Mouse (Mus musculus): ENCODE data around the gene Zfyve21.

Gene Zfyve21

GRCm38 (mm10) chr12:111813766-111814617 lies at the start of gene Zfyve21, which contains the start of gene Xrcc3:
Zfyve21 (plus strand) TSS chr12:111814170.
Xrcc3 (minus strand) TSS chr12:111813873.
- peak; percentile 95 for DNase-seq (ENCODE audit: low spot score)

- DNase-seq (ENCODE audit: low spot score), result no peak
Observed at GRCm38 (mm10) chr12:111766313-111767236, 47.4 kb upstream of the Zfyve21 start.

- no peak for DNase-seq (ENCODE audit: low spot score)
Observed at GRCm38 (mm10) chr12:111768322-111768928, 45.5 kb upstream of the Zfyve21 start.

GRCm38 (mm10) chr12:111769306-111769705 lies 44.7 kb upstream of the Zfyve21 start:
- no peak for DNase-seq (ENCODE audit: low spot score)

- no peak for DNase-seq (ENCODE audit: low spot score)
Observed at GRCm38 (mm10) chr12:111769816-111770577, 44.0 kb upstream of the Zfyve21 start.

GRCm38 (mm10) chr12:111770651-111771050 lies 43.3 kb upstream of the Zfyve21 start:
- DNase-seq (ENCODE audit: low spot score), result no peak

- DNase-seq (ENCODE audit: low spot score), result no peak
Observed at GRCm38 (mm10) chr12:111774156-111774555, 39.8 kb upstream of the Zfyve21 start.

GRCm38 (mm10) chr12:111774845-111775244 lies 39.1 kb upstream of the Zfyve21 start:
- DNase-seq (ENCODE audit: low spot score), result no peak

GRCm38 (mm10) chr12:111777919-111778318 lies 36.1 kb upstream of the Zfyve21 start:
- no peak for DNase-seq (ENCODE audit: low spot score)

- DNase-seq (ENCODE audit: low spot score), result no peak
Observed at GRCm38 (mm10) chr12:111779544-111779943, 34.4 kb upstream of the Zfyve21 start.

- no peak for DNase-seq (ENCODE audit: low spot score)
Observed at GRCm38 (mm10) chr12:111785174-111785573, 28.8 kb upstream of the Zfyve21 start.

- no peak for DNase-seq (ENCODE audit: low spot score)
Observed at GRCm38 (mm10) chr12:111787015-111787414, 27.0 kb upstream of the Zfyve21 start.

- no peak for DNase-seq (ENCODE audit: low spot score)
Observed at GRCm38 (mm10) chr12:111790090-111790489, 23.9 kb upstream of the Zfyve21 start.

- DNase-seq (ENCODE audit: low spot score), result no peak
Observed at GRCm38 (mm10) chr12:111790631-111791030, 23.3 kb upstream of the Zfyve21 start.

- DNase-seq (ENCODE audit: low spot score), result no peak
Observed at GRCm38 (mm10) chr12:111791474-111792104, 22.4 kb upstream of the Zfyve21 start.

GRCm38 (mm10) chr12:111794102-111794501 lies 19.9 kb upstream of the Zfyve21 start:
- DNase-seq (ENCODE audit: low spot score), result no peak

- DNase-seq (ENCODE audit: low spot score), result no peak
Observed at GRCm38 (mm10) chr12:111794526-111795179, 19.3 kb upstream of the Zfyve21 start.

- no peak for DNase-seq (ENCODE audit: low spot score)
Observed at GRCm38 (mm10) chr12:111795180-111795895, 18.6 kb upstream of the Zfyve21 start.

- DNase-seq (ENCODE audit: low spot score), result no peak
Observed at GRCm38 (mm10) chr12:111797251-111797650, 16.7 kb upstream of the Zfyve21 start.

GRCm38 (mm10) chr12:111798493-111798892 lies 15.5 kb upstream of the Zfyve21 start:
- DNase-seq (ENCODE audit: low spot score), result no peak

Data from layer of hippocampus, adult 9-10 months (tissue).